ENCODE assay signal across 30 mouse cellular contexts in genomic region chr1:172918450-172918849, GRCm38 (mm10). TPM values are rescaled to one million over a fixed set of nuclear protein-coding genes. Genes with fewer than 3 reads are reported as not detected.
"Had no signal": no experiment of that assay in that cellular context is flagged by ENCODE, and none has a peak within 500 bp of the region (broad histone marks: within the 10 kb centered on the region; RNA-seq: fewer than 3 reads in every experiment).

No protein-coding gene starts in this region.

- H3K27ac ChIP-seq: intestine, embryonic 15.5 days; kidney, embryonic 15.5 days; limb, embryonic 12.5 days; limb, embryonic 15.5 days; liver, embryonic 14.5 days; midbrain, embryonic 10.5 days; neural tube, embryonic 12.5 days; neural tube, embryonic 15.5 days had no signal

- H3K9ac ChIP-seq: intestine, embryonic 15.5 days; kidney, embryonic 15.5 days; limb, embryonic 12.5 days; limb, embryonic 15.5 days; liver, embryonic 14.5 days; liver, postnatal 0 days; lung, embryonic 14.5 days; neural tube, embryonic 12.5 days; neural tube, embryonic 15.5 days had no signal

- H3K4me1 ChIP-seq: intestine, embryonic 15.5 days; kidney, embryonic 15.5 days; limb, embryonic 12.5 days; limb, embryonic 15.5 days; megakaryocyte, embryonic 14.5 days; midbrain, embryonic 10.5 days; neural tube, embryonic 12.5 days; neural tube, embryonic 15.5 days had no signal

- ATAC-seq: intestine, embryonic 15.5 days; liver, postnatal 0 days; lung, postnatal 0 days had no signal

- H3K9me3 ChIP-seq: intestine, embryonic 15.5 days; kidney, embryonic 15.5 days; limb, embryonic 12.5 days; limb, embryonic 15.5 days; megakaryocyte, embryonic 14.5 days; midbrain, embryonic 10.5 days; neural tube, embryonic 12.5 days; neural tube, embryonic 15.5 days had no signal

- H3K36me3 ChIP-seq: intestine, embryonic 15.5 days; kidney, embryonic 15.5 days; limb, embryonic 12.5 days; limb, embryonic 15.5 days; midbrain, embryonic 10.5 days; neural tube, embryonic 12.5 days; neural tube, embryonic 15.5 days had no signal

- H3K4me2 ChIP-seq: intestine, embryonic 15.5 days; kidney, embryonic 15.5 days; limb, embryonic 12.5 days; limb, embryonic 15.5 days; liver, embryonic 11.5 days; lung, embryonic 14.5 days; neural tube, embryonic 12.5 days; neural tube, embryonic 15.5 days had no signal

- H3K4me3 ChIP-seq: intestine, embryonic 15.5 days; kidney, embryonic 15.5 days; limb, embryonic 12.5 days; limb, embryonic 15.5 days; megakaryocyte, embryonic 14.5 days; midbrain, embryonic 10.5 days; neural tube, embryonic 12.5 days; neural tube, embryonic 15.5 days had no signal

- DNase-seq: kidney, adult 11 months; kidney, adult 8-10 months; kidney, postnatal 10 days; kidney, postnatal 36 days; liver, postnatal 0 days; lung, embryonic 14.5 days; lung, postnatal 36 days; midbrain, embryonic 14.5 days; right cerebral cortex, adult 18-20 months; spleen, adult 18-20 months; thymus, adult 2 months; thymus, postnatal 14 days; thymus, postnatal 4 days had no signal

- H3K27me3 ChIP-seq: intestine, embryonic 15.5 days; kidney, embryonic 15.5 days; limb, embryonic 12.5 days; limb, embryonic 15.5 days; megakaryocyte, embryonic 14.5 days; neural tube, embryonic 12.5 days; neural tube, embryonic 15.5 days had no signal

RNA-seq across cellular contexts. Expression of gene Apcs, which starts 23.6 kb away (rescaled TPM):
- total RNA-seq: layer of hippocampus, adult 8-10 months; layer of hippocampus, postnatal 14 days; left cerebral cortex, adult 18-20 months; left cerebral cortex, postnatal 36 days; midbrain, postnatal 0 days had no signal
- polyA plus RNA-seq: limb, embryonic 12.5 days; limb, embryonic 15.5 days; lung, embryonic 14.5 days; midbrain, embryonic 10.5 days; midbrain, embryonic 14.5 days; midbrain, postnatal 0 days; neural tube, embryonic 12.5 days; neural tube, embryonic 15.5 days; thymus, adult 2 months had no signal

RNA-seq across cellular contexts. Expression of gene Olfr16, which starts 31.8 kb away (rescaled TPM):
- total RNA-seq: layer of hippocampus, adult 8-10 months; layer of hippocampus, postnatal 14 days; left cerebral cortex, adult 18-20 months; left cerebral cortex, postnatal 36 days; midbrain, postnatal 0 days had no signal
- polyA plus RNA-seq: intestine, embryonic 15.5 days; kidney, embryonic 15.5 days; limb, embryonic 12.5 days; limb, embryonic 15.5 days; liver, embryonic 11.5 days; liver, embryonic 14.5 days; lung, embryonic 14.5 days; lung, postnatal 0 days; midbrain, embryonic 10.5 days; midbrain, embryonic 14.5 days; midbrain, postnatal 0 days; neural tube, embryonic 12.5 days; neural tube, embryonic 15.5 days; stomach, embryonic 16.5 days; thymus, adult 2 months had no signal
